Mouse (Mus musculus) intestine, embryonic 16.5 days (tissue): ENCODE measurements around the gene Spp2. TPM values are rescaled to one million over a fixed set of nuclear protein-coding genes. Genes with fewer than 3 reads are reported as not detected.
"Not testable (repeated sequence)": the region's sequence is repeated elsewhere in the genome, so short reads cannot be mapped to it uniquely, and the experiment has no call there.

Experiments used
- ATAC-seq: fragments of 200-750 bp; cut with Nextera tagmentation; 2 replicates; pipeline ENCODE4 v1.8.0; 2017; ENCODE audit warnings: moderate TSS enrichment, moderate library complexity
- H3K27ac ChIP-seq: fragments of 300-500 bp; sonication (generic); 2 replicates; pipeline ENCODE4 v1.5.1; 2014; ENCODE audit warnings: mild to moderate bottlenecking, low read length
- H3K27me3 ChIP-seq: fragments of 300-500 bp; sonication (generic); replicated peaks from 2 replicates; pipeline ENCODE4 v1.6.1; 2014; ENCODE audit warnings: low read length, control low read depth, mixed read lengths; ENCODE audit not compliant: control insufficient read depth, insufficient read depth
- H3K36me3 ChIP-seq: fragments of 300-500 bp; sonication (generic); 2 replicates; pipeline ENCODE4 v1.6.1; 2014; ENCODE audit warnings: low read length, control low read depth; ENCODE audit not compliant: control insufficient read depth, insufficient read depth
- H3K4me1 ChIP-seq: fragments of 300-500 bp; sonication (generic); 2 replicates; pipeline ENCODE4 v1.6.1; 2014; ENCODE audit warnings: low read length, control low read depth, mixed read lengths; ENCODE audit not compliant: control insufficient read depth, insufficient read depth
- H3K4me2 ChIP-seq: fragments of 300-500 bp; sonication (generic); 2 replicates; pipeline ENCODE4 v1.6.1; 2014; ENCODE audit warnings: low read depth, low read length, control low read depth
- H3K4me3 ChIP-seq: fragments of 300-500 bp; sonication (generic); 2 replicates; pipeline ENCODE4 v1.5.1; 2014; ENCODE audit warnings: mild to moderate bottlenecking, low read length
- H3K9ac ChIP-seq: fragments of 300-500 bp; sonication (generic); 2 replicates; pipeline ENCODE4 v1.6.1; 2014; ENCODE audit warnings: low read depth, low read length
- H3K9me3 ChIP-seq: fragments of 300-500 bp; sonication (generic); 2 replicates; pipeline ENCODE4 v1.6.1; 2016; ENCODE audit warnings: low read length, control low read depth; ENCODE audit not compliant: control insufficient read depth
- WGBS: fragments of 180-500 bp; shearing (Covaris S2); extraction: QIAGEN DNeasy Blood & Tissue Kit; methylation state at CpG from one replicate; pipeline ENCODE4 v1.1.7; 2014; 5-methylcytosine and 5-hydroxymethylcytosine counted together
- polyA plus RNA-seq: library from polyadenylated mRNA; unstranded; fragments of >200 nt; fragmentation: Nextera tagmentation; extraction: Ambion mirVana; gene quantifications from 2 replicates; pipeline ENCODE4 v1.2.1, GENCODE M21; 2015

Spp2 gene
- polyA plus RNA-seq, 1 experiment from 2014 or later: 19.7 TPM

DNA sequence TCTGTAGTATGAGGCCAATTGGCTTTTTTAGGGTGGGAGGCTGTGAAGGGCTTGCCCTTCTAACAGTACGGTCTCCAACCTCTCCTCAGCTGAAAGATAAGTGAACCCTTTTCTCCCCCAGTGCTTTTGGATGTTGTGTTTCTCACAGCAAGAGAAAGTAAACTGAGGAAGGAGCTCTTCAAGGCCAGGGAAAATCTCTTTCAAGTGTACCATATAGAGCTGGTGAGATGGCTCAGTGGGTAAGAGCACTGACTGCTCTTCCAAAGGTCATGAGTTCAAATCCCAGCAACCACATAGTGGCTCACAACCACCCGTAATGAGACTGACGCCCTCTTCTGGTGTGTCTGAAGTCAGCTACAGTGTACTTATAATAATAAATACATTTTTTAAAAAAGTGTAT is 41.3 kb downstream of the Spp2 start:
- not testable (repeated sequence) for ATAC-seq, H3K9ac ChIP-seq, H3K36me3 ChIP-seq, H3K27me3 ChIP-seq, H3K4me1 ChIP-seq, H3K4me3 ChIP-seq, H3K27ac ChIP-seq, H3K9me3 ChIP-seq, H3K4me2 ChIP-seq
- 78% methylated on average over 3 of the region's 3 CpGs for WGBS

GRCm38 (mm10) chr1:88449741-88450140 is 43.0 kb downstream of the Spp2 start:
- Histone ChIP-seq H3K4me1 (peaks cover 2% of the 10 kb centered on the region; the same call in 1 of the 2 replicates), H3K4me2 (no peak overlapping the region), H3K27me3 (no peaks in the 10 kb centered on the region), H3K9ac (no peak overlapping the region), H3K36me3 (no peaks in the 10 kb centered on the region), H3K9me3 (no peaks in the 10 kb centered on the region), H3K4me3 (no peak overlapping the region), H3K27ac (no peak overlapping the region)
- 82% methylated on average over 2 of the region's 2 CpGs for WGBS
- ATAC-seq: no peak

GRCm38 (mm10) chr1:88450668-88451067 is 43.9 kb downstream of the Spp2 start:
- ATAC-seq: no peak
- H3K9me3 ChIP-seq: no peaks in the 10 kb centered on the region
- no peak overlapping the region for H3K9ac ChIP-seq
- WGBS: 71% methylated on average over 4 of the region's 4 CpGs
- no peak overlapping the region for H3K4me2 ChIP-seq
- H3K27me3 ChIP-seq: no peaks in the 10 kb centered on the region
- no peak overlapping the region for H3K4me3 ChIP-seq
- H3K27ac ChIP-seq: no peak overlapping the region
- peaks cover 2% of the 10 kb centered on the region; the same call in 1 of the 2 replicates for H3K4me1 ChIP-seq
- no peaks in the 10 kb centered on the region for H3K36me3 ChIP-seq

- Histone ChIP-seq H3K4me3 (no peak overlapping the region), H3K36me3 (no peaks in the 10 kb centered on the region), H3K27me3 (no peaks in the 10 kb centered on the region), H3K9me3 (no peaks in the 10 kb centered on the region), H3K4me2 (no peak overlapping the region), H3K4me1 (peaks cover 2% of the 10 kb centered on the region; the same call in 1 of the 2 replicates), H3K27ac (no peak overlapping the region), H3K9ac (no peak overlapping the region)
- WGBS: 73% methylated on average over 6 of the region's 6 CpGs
- ATAC-seq: no peak
Measured at GRCm38 (mm10) chr1:88452198-88452597, 45.4 kb downstream of the Spp2 start.

DNA sequence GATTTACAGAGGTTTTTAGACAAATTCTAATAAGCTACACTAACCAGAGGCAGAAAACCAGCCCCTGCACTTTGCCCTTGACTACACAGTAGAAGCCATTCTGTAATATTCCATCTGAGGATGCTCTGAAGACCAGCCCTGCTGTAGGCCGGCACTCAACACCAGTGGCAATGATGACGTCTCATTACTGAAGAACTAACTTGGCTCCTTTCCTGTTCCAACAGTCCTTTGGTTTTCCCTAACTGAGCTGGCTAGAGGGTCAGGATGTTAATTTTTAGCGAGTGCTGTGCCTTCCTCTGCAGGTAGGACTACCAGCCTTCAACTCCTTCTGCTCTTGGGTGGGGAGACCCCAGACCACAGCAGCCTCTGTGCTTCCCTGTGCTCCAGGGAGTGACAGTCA is 47.9 kb downstream of the Spp2 start:
- H3K27ac ChIP-seq: no peak overlapping the region
- no peaks in the 10 kb centered on the region for H3K36me3 ChIP-seq
- H3K4me2 ChIP-seq: no peak overlapping the region
- no peak overlapping the region for H3K9ac ChIP-seq
- peaks cover 4% of the 10 kb centered on the region; the same call in 1 of the 2 replicates for H3K9me3 ChIP-seq
- H3K4me1 ChIP-seq: peaks cover 2% of the 10 kb centered on the region; the same call in 1 of the 2 replicates
- no peaks in the 10 kb centered on the region for H3K27me3 ChIP-seq
- ATAC-seq: no peak
- no peak overlapping the region for H3K4me3 ChIP-seq
- WGBS: 49% methylated on average over 3 of the region's 3 CpGs

DNA sequence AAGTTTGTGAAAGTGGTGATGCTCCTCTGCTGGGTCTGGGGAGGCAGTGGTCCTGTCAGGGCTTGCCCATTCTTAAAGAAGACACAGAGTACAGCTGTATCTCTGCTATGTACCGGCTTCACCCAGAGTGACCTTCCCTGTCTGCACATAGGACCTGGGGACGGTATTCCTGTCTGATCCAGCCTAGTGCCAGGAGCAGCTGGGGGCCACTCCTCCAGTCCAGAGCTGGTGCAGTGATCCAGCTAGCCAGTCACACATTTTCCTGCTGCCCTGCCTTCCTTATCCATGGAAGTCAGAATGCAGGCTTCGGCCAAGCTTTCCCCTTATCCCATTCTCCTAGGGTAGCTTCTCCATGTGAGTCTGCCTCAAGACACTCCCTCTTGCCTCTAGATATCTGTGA is 49.0 kb downstream of the Spp2 start:
- H3K9ac ChIP-seq: no peak overlapping the region
- WGBS: 77% methylated on average over 3 of the region's 3 CpGs
- H3K4me2 ChIP-seq: no peak overlapping the region

GRCm38 (mm10) chr1:88456451-88457072 is 49.8 kb downstream of the Spp2 start:
- H3K27ac ChIP-seq: no peak overlapping the region
- no peak for ATAC-seq
- no peaks in the 10 kb centered on the region for H3K36me3 ChIP-seq
- H3K4me2 ChIP-seq: no peak overlapping the region
- H3K9ac ChIP-seq: no peak overlapping the region
- H3K4me3 ChIP-seq: no peak overlapping the region
- peaks cover 2% of the 10 kb centered on the region; the same call in 1 of the 2 replicates for H3K4me1 ChIP-seq
- no peaks in the 10 kb centered on the region for H3K27me3 ChIP-seq
- WGBS: 60% methylated on average over 14 of the region's 14 CpGs
- peaks cover 4% of the 10 kb centered on the region; the same call in 1 of the 2 replicates for H3K9me3 ChIP-seq

More for the DNA sequence above, 49.0 kb downstream of the Spp2 start:
- no peaks in the 10 kb centered on the region for H3K27me3 ChIP-seq
- H3K4me1 ChIP-seq: peaks cover 2% of the 10 kb centered on the region; the same call in 1 of the 2 replicates
- H3K27ac ChIP-seq: no peak overlapping the region
- no peak for ATAC-seq
- no peaks in the 10 kb centered on the region for H3K36me3 ChIP-seq
- peaks cover 4% of the 10 kb centered on the region; the same call in 1 of the 2 replicates for H3K9me3 ChIP-seq
- H3K4me3 ChIP-seq: no peak overlapping the region

DNA sequence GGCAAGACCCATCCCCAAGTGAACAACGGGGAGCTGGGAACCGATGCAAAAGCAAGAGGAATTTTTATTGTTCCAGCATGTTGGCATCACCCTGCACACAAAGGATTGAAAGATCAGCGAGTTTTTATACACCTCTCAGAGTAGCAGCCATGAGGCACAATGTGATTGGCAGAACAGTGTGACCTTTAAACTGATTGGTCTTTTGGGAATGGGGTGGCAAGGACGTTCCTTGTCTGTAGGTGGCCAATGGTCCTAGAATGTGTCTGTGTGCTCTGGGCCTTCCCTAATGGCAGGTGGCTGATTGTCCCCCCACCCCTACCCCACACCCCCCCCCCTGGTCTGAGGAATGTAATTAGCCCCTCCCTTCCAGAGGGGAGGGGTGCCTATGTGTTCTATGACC is 52.4 kb downstream of the Spp2 start:
- Histone ChIP-seq H3K27me3 (no peaks in the 10 kb centered on the region), H3K9me3 (peaks cover 4% of the 10 kb centered on the region; the same call in 1 of the 2 replicates), H3K4me1 (no peaks in the 10 kb centered on the region), H3K9ac (no peak overlapping the region), H3K4me3 (no peak overlapping the region), H3K36me3 (no peaks in the 10 kb centered on the region), H3K4me2 (no peak overlapping the region), H3K27ac (no peak overlapping the region)
- 89% methylated on average over 4 of the region's 4 CpGs for WGBS
- ATAC-seq: no peak

DNA sequence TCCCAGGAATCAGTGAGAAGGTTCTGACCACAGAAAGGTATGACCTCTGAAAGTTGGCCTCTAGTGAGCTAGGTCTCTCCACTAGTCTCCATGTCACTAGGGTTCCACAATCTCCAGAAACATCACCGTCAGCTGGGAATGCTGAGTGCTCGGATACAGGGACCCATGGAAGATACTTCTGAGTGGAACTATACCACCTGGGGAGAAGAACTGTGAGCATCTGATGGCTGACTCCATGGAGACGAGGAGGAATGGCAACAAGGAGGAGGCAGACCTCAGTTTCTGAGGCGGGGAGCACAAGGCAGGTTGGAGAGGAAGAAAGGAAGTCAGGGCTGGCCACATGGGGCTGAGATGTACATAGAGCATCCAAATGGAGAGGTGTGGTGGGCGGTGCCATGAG is 52.9 kb downstream of the Spp2 start:
- Histone ChIP-seq H3K9me3 (peaks cover 4% of the 10 kb centered on the region; the same call in 1 of the 2 replicates), H3K4me3 (no peak overlapping the region), H3K36me3 (no peaks in the 10 kb centered on the region), H3K27ac (no peak overlapping the region), H3K4me1 (no peaks in the 10 kb centered on the region), H3K27me3 (no peaks in the 10 kb centered on the region), H3K9ac (no peak overlapping the region), H3K4me2 (no peak overlapping the region)
- WGBS: 86% methylated on average over 5 of the region's 5 CpGs
- ATAC-seq: no peak

DNA sequence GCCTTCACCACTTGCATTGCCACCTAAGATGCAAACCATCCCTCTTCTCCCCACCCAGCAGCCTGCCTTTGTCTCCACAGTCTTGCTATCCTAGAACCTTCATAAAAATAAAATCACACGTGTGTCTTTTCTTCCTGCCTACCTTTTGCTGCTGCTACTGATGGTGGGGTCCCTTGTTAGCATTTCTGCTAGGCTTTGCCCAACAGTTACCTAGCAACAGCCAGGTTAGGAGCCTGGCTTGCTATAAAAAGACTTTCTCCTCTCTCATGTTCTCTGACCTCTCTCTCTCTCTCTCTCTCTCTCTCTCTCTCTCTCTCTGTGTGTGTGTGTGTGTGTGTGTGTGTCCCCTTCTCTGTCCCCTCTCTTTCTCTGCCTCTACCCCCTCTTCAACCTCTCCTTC is 54.3 kb downstream of the Spp2 start:
- Histone ChIP-seq H3K9ac (no peak overlapping the region), H3K4me3 (no peak overlapping the region), H3K4me1 (no peaks in the 10 kb centered on the region), H3K9me3 (peaks cover 4% of the 10 kb centered on the region; the same call in 1 of the 2 replicates), H3K27ac (no peak overlapping the region), H3K36me3 (no peaks in the 10 kb centered on the region), H3K4me2 (no peak overlapping the region), H3K27me3 (no peaks in the 10 kb centered on the region)
- ATAC-seq: no peak
- WGBS: 14% methylated on average over 1 of the region's 1 CpGs
